Mouse (Mus musculus): ENCODE data around the gene Akap2.

DNA sequence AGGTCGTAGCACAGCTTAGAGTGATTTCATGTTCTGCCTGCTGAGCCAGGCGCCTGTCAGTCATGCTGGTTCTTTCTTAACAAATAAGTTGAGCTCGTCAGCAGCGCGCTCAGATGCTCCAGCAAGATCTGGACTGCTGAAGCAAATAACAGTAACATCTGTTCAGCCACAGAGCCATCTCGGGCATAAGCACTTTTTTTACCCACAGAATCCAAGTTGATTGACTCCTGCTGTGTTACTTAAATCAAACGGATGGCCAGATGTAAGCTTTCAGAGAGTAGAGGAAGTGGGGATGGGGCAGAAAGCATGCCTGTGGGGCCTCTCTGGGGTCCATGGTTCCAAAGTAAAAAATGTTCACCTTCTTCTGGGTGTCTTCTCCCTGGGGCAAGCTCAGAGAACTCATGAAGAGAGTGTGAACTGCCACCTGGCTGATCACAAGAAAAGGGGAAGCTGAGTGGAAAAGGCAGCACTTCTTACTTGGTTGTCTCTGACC, 3.5 kb downstream of the Akap2 start:
- TF ChIP-seq POLR2A (IDR thresholded peaks at IDR 0.05; ENCODE audit: insufficient read depth, low read depth, low read length) (no peak), CTCF (IDR thresholded peaks at IDR 0.05; ENCODE audit: insufficient read depth, low read depth, low read length) (no peak)
